Mouse (Mus musculus) forelimb bud, embryonic 11.5 days (tissue): ENCODE results near the gene Itga1.

ENCODE experiments used
- DNase-seq: peaks from one replicate; pipeline ENCODE4 v3.0.0-alpha.2; 2012; ENCODE audit warnings: low read depth, low spot score

Gene Itga1

GRCm38 (mm10) chr13:115099381-115099780 lies 2.4 kb downstream of the Itga1 start:
- DNase-seq, result no peak

DNA sequence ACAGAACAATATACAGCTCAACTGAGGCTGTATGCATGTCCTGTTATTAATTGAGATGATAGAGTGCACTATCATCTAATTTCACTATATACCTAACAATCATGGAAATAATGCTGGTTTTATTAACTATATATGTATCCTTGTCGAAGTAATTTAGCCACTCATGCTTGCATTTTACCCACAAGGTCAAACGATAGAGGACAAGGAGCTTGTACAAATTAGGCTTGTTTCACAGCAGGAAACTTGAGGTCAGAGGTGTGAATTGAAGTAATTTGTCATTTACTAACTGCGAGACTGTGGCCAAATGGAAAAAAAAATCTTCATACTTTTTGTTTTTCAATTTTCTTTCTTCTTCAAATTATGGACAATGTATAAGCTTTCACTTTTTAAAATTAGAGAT lies 3.5 kb downstream of the Itga1 start:
- no peak for DNase-seq

GRCm38 (mm10) chr13:115096965-115097364 lies 4.8 kb downstream of the Itga1 start:
- no peak for DNase-seq

- no peak for DNase-seq
These were observed 5.5 kb downstream of the Itga1 start for GRCm38 (mm10) chr13:115096216-115096615.

DNA sequence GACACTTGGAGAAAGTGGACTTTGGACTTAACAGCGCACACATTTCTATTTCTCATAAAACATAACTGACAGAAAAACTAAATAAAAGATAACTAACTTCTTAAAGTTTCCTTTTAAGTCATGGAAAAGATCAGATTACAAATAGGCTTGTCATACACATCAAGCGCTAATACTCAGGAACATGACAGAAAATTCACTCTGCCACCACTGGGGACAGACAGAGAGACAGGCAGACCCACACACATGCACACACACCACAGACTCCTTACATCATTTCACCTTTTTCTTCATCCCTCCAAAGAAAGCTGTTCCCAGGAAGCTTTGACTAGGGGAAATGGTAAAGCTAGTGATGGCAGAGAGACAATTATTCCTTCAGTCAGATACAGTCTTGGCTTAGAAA lies 6.4 kb downstream of the Itga1 start:
- DNase-seq, result no peak

DNA sequence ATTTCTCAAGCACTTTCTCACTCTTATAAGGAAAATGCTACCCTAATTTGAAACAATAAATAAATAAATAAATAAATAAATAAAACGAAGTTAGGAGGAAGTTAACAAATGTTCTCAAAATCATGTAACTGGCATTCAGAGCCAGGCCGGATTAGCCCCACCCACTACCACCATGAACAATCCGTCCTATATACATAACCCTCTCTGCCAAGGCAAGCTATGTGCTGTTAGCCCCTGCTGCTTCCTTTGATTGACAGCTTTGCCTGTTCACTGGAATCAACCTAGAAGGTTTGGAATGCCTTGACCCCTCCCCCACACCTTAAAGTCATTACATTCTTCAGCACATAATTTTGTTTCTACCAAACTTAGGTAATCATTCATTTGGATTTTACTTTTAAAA lies 10.3 kb downstream of the Itga1 start:
- no peak for DNase-seq

- no peak for DNase-seq
These were observed 10.8 kb downstream of the Itga1 start for GRCm38 (mm10) chr13:115090977-115091445.

GRCm38 (mm10) chr13:115090069-115090976 lies 11.4 kb downstream of the Itga1 start, which contains the start of gene Pelo:
Gene Pelo, minus strand, starts transcription at chr13:115090186.
- peak; percentile 89 for DNase-seq

- peak; percentile 10 for DNase-seq
These were observed 12.3 kb downstream of the Itga1 start for GRCm38 (mm10) chr13:115089395-115090025.

DNA sequence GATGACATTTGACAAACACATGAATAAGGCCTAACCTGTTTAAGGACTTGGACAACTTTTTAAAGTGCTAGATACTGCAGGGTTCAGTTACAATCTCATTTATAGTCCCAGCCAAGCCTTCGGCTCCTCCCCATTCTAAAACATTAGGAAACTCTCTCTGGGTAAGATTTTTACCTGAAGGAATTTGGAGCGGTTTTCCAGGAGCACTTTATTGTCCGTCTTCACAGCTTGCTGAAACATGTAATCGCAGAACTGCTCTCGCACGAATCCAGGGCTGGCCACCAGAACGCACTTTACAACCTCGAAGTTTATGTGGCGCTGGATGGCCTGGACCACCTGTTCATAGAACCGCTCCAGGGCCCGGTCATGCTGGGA lies 12.8 kb downstream of the Itga1 start:
- no peak for DNase-seq

DNA sequence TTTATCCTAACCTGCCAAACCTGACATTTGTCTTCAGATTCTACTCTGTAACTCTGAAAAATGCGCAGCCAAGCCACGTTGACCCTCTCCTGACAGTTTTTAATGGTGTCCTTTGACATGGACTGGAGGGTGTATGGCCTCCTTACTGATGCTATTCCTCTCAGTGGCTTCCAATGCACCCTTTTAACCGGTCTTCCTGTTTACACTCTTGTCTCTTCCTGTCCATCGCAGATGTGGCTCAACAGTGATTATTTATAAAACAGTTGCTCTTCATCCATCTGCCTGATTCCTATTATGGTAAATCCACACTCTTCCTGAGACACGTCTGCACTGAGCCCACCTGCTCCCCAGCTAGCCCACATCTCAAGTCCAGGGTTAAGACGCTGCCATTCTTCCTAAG lies 15.8 kb downstream of the Itga1 start:
- DNase-seq, result no peak

DNA sequence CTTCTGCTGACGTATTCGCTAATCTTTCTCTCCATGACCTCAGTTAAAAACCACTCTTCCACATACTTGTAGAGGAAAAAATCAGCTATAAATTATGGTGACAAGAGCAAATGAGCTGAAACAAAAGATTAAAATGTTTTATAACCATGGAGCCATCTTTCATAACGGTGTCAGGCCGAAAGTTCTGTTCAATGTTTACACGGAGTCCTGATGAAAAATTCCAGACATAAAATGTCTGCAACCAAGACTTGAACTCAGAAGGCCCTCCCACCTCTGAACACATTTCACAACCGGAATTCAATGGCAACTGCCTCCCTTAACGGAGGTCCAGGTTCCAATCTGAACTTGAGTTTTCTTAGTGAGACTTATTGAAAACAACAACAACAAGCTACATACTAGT lies 19.4 kb downstream of the Itga1 start:
- DNase-seq, result no peak

DNA sequence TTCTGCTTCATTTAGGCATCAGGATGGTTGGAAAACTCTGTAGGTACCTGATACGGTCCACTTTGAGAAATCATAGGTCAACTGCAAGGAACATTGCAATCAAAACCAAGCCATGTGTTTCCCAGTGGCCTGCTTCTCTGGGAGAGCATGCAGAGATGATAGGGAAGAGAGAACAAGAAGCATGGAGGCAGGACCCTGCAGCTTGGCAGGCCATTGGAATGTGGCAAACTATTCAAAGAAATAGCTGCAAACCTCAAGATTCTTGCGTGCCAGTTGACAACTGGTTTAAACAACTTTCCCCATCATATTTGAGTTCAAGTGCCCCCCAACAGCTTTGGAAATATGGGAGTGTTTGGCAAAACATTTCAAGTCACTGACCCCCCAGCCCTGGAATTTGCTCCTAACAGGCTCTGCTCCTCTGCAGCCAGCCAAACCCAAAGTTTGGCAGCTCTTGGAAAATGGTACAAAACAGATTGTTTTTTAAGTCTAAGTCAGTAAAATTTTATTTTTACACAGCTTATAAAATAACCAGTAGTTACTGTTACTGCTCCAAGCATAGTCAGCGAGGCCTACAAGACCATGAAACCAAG lies 21.7 kb downstream of the Itga1 start:
- DNase-seq, result no peak

DNA sequence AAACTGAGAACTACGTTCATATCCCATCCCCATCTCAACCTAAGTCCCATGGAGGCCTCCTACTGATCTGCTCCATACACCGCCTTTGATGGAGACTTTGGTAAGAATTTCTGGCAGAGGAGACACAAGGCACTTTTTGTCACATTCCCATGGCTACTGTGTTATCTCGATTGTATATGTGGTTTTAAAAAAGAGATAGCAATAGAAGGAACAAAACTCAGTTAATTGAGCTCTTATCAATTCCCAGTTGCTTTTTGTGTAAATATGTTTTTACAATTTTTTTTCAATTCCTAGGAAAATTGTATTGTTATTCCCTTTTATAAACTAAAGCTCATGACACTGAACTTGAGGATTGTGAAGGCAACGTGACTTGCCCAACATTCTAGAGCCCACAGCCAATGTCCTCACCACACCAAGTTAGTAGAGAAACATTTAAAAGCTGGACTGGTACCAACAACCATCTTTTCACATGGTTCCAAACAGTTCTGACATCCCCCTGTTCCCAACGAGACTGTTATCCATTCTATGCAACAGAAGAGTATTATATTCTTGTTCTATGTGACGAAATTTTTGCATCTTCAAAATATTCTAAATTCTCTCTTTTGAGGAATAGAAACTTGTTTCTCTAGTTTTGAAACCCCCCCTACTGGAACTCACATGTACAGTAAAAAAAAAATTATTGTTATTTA lies 22.6 kb downstream of the Itga1 start:
- no peak for DNase-seq

GRCm38 (mm10) chr13:115077346-115078134 lies 24.2 kb downstream of the Itga1 start:
- DNase-seq, result no peak

GRCm38 (mm10) chr13:115072386-115072785 lies 29.4 kb downstream of the Itga1 start:
- DNase-seq, result no peak

GRCm38 (mm10) chr13:115071431-115071830 lies 30.3 kb downstream of the Itga1 start:
- no peak for DNase-seq

GRCm38 (mm10) chr13:115067968-115068330 lies 33.8 kb downstream of the Itga1 start:
- DNase-seq, result no peak

GRCm38 (mm10) chr13:115067324-115067967 lies 34.3 kb downstream of the Itga1 start:
- no peak for DNase-seq

DNA sequence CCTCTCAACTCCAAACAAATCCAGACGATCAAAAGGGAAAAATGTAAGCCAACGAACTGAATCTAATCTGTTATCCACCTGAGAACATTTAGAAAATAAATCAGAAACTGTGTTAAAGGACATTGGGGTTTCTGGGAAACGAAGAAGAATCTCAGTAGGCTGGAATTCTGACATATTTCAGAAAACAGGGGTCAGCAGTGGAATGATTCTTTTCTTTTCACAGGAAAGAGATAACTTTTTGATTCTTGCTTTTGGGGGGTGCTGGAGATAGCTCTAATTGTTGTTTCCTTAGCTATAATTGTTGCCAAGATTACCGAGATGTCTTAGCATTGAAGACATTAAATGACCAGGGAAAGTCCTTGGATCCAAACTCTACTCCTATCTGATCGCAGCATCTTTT lies 44.2 kb downstream of the Itga1 start:
- no peak for DNase-seq

DNA sequence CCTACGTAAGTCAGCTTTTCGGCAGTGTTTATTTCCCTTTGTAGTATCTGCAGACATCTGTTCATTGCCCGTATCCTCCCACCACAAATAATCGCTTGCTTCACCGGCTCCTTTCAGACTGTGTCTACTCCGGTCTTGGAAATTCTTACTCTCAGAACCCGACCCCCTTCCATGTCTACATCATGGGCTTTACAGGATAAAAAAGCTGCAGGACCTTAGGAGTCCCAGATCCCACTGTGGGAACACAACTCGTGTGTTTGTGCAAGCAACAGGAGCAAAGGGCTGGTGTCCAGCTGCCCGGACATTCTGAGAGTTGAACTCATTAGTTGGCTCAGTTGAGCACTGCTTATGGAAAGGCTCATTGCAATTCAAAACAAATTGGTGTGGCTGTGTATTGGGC lies 47.0 kb downstream of the Itga1 start:
- DNase-seq, result no peak
